Mouse (Mus musculus) hindbrain, embryonic 12.5 days (tissue): ENCODE measurements around the gene Samhd1. TPM values are rescaled to one million over a fixed set of nuclear protein-coding genes. Genes with fewer than 3 reads are reported as not detected.
A peak's percentile ranks its signal among the peaks of the same experiment; 100 is the strongest.

Experiments
- ATAC-seq: fragments of 200-750 bp; cut with Nextera tagmentation; 2 replicates; pipeline ENCODE4 v1.8.0; 2017; ENCODE audit warnings: moderate TSS enrichment; ENCODE audit not compliant: low FRiP score
- H3K27ac ChIP-seq: fragments of 300-500 bp; sonication (generic); 2 replicates; pipeline ENCODE4 v1.5.1; 2016; ENCODE audit warnings: mild to moderate bottlenecking
- H3K27me3 ChIP-seq: fragments of 300-500 bp; sonication (generic); 2 replicates; pipeline ENCODE4 v1.6.1; 2016; ENCODE audit warnings: mild to moderate bottlenecking
- H3K36me3 ChIP-seq: fragments of 300-500 bp; sonication (generic); 2 replicates; pipeline ENCODE4 v1.6.1; 2016; ENCODE audit warnings: mild to moderate bottlenecking
- H3K4me1 ChIP-seq: fragments of 300-500 bp; sonication (generic); 2 replicates; pipeline ENCODE4 v1.6.1; 2016
- H3K4me2 ChIP-seq: fragments of 300-500 bp; sonication (generic); replicated peaks from 2 replicates; pipeline ENCODE4 v1.6.1; 2016; ENCODE audit warnings: mild to moderate bottlenecking
- H3K4me3 ChIP-seq: fragments of 300-500 bp; sonication (generic); 2 replicates; pipeline ENCODE4 v1.5.1; 2016; ENCODE audit warnings: mild to moderate bottlenecking
- H3K9ac ChIP-seq: fragments of 300-500 bp; sonication (generic); 2 replicates; pipeline ENCODE4 v1.6.1; 2016; ENCODE audit warnings: mild to moderate bottlenecking, moderate library complexity
- H3K9me3 ChIP-seq: fragments of 300-500 bp; sonication (generic); replicated peaks from 2 replicates; pipeline ENCODE4 v1.6.1; 2016; ENCODE audit warnings: mild to moderate bottlenecking
- WGBS: fragments of 180-500 bp; shearing (Covaris S2); methylation state at CpG from one replicate; pipeline ENCODE4 v1.1.7; 2016; 5-methylcytosine and 5-hydroxymethylcytosine counted together
- polyA plus RNA-seq: library from polyadenylated mRNA; unstranded; fragments of >200 nt; fragmentation: Nextera tagmentation; extraction: Ambion mirVana; gene quantifications from 2 replicates; pipeline ENCODE4 v1.2.1, GENCODE M21; 2016

Gene Samhd1
- polyA plus RNA-seq, 1 experiment from 2014 or later = 17.2 TPM

- no peak overlapping the region for H3K9ac ChIP-seq
- 84% methylated on average over 14 of the region's 14 CpGs for WGBS
- H3K36me3 ChIP-seq = peaks cover 2% of the 10 kb centered on the region
- peaks cover 68% of the 10 kb centered on the region for H3K4me1 ChIP-seq
- H3K9me3 ChIP-seq = no peaks in the 10 kb centered on the region
- no peak overlapping the region for H3K4me2 ChIP-seq
- no peak for ATAC-seq
- H3K27ac ChIP-seq = 0 out of 2 replicates have a peak overlapping the region, but pooled peaks have one; percentile 19
- no peaks in the 10 kb centered on the region for H3K27me3 ChIP-seq
- H3K4me3 ChIP-seq = no peak overlapping the region
These were observed 69.8 kb downstream of the Samhd1 start for GRCm38 (mm10) chr2:157064978-157065878.

- Histone ChIP-seq H3K4me1 (peaks cover 66% of the 10 kb centered on the region), H3K9me3 (no peaks in the 10 kb centered on the region), H3K9ac (peak overlapping the region; percentile 2; the same call in 1 of the 2 replicates), H3K27me3 (no peaks in the 10 kb centered on the region), H3K4me3 (no peak overlapping the region), H3K4me2 (no peak overlapping the region), H3K36me3 (peaks cover 13% of the 10 kb centered on the region), H3K27ac (peak overlapping the region; percentile 55; the same call in 1 of the 2 replicates)
- ATAC-seq = 0 out of 2 replicates have a peak, but pooled peaks have one; percentile 21
- 55% methylated on average over 7 of the region's 7 CpGs for WGBS
These were observed 70.9 kb downstream of the Samhd1 start for GRCm38 (mm10) chr2:157064136-157064535.

- WGBS = 72% methylated on average over 4 of the region's 4 CpGs
- H3K9me3 ChIP-seq = no peaks in the 10 kb centered on the region
- H3K36me3 ChIP-seq = peaks cover 14% of the 10 kb centered on the region
- H3K4me2 ChIP-seq = no peak overlapping the region
- peak overlapping the region; percentile 13 for H3K27ac ChIP-seq
- no peak for ATAC-seq
- H3K4me1 ChIP-seq = peaks cover 68% of the 10 kb centered on the region
- H3K4me3 ChIP-seq = no peak overlapping the region
- no peak overlapping the region for H3K9ac ChIP-seq
- no peaks in the 10 kb centered on the region for H3K27me3 ChIP-seq
These were observed 71.8 kb downstream of the Samhd1 start for GRCm38 (mm10) chr2:157063241-157063700.

- peaks cover 62% of the 10 kb centered on the region for H3K4me1 ChIP-seq
- H3K27me3 ChIP-seq = no peaks in the 10 kb centered on the region
- H3K9me3 ChIP-seq = no peaks in the 10 kb centered on the region
- no peak overlapping the region for H3K4me2 ChIP-seq
- WGBS = 91% methylated on average over 11 of the region's 11 CpGs
- peaks cover 31% of the 10 kb centered on the region for H3K36me3 ChIP-seq
- no peak for ATAC-seq
- no peak overlapping the region for H3K4me3 ChIP-seq
- H3K27ac ChIP-seq = no peak overlapping the region
- H3K9ac ChIP-seq = no peak overlapping the region
These were observed 74.3 kb downstream of the Samhd1 start for GRCm38 (mm10) chr2:157060557-157061305.

GRCm38 (mm10) chr2:157060037-157060436, 75.0 kb downstream of the Samhd1 start:
- no peak for ATAC-seq
- peaks cover 57% of the 10 kb centered on the region for H3K4me1 ChIP-seq
- WGBS = 94% methylated on average over 14 of the region's 14 CpGs

GRCm38 (mm10) chr2:157059166-157059565, 75.9 kb downstream of the Samhd1 start:
- WGBS = 61% methylated on average over 8 of the region's 8 CpGs
- H3K4me3 ChIP-seq = no peak overlapping the region
- H3K27me3 ChIP-seq = no peaks in the 10 kb centered on the region
- peak; percentile 12; the same call in 1 of the 2 replicates for ATAC-seq
- no peaks in the 10 kb centered on the region for H3K9me3 ChIP-seq
- H3K27ac ChIP-seq = peak overlapping the region; percentile 87
- peak overlapping the region; percentile 42; the same call in 1 of the 2 replicates for H3K4me2 ChIP-seq
- peaks cover 51% of the 10 kb centered on the region for H3K4me1 ChIP-seq
- H3K9ac ChIP-seq = peak overlapping the region; percentile 41
- peaks cover 40% of the 10 kb centered on the region for H3K36me3 ChIP-seq

More at GRCm38 (mm10) chr2:157060037-157060436, 75.0 kb downstream of the Samhd1 start:
- H3K36me3 ChIP-seq = peaks cover 32% of the 10 kb centered on the region
- H3K4me3 ChIP-seq = no peak overlapping the region
- no peaks in the 10 kb centered on the region for H3K9me3 ChIP-seq
- H3K27me3 ChIP-seq = no peaks in the 10 kb centered on the region
- H3K9ac ChIP-seq = no peak overlapping the region
- H3K4me2 ChIP-seq = no peak overlapping the region
- no peak overlapping the region for H3K27ac ChIP-seq

GRCm38 (mm10) chr2:157058342-157058998, 76.6 kb downstream of the Samhd1 start:
- 15% methylated on average over 14 of the region's 18 CpGs for WGBS

GRCm38 (mm10) chr2:157057758-157058157, 77.3 kb downstream of the Samhd1 start:
- Histone ChIP-seq H3K9me3 (no peaks in the 10 kb centered on the region), H3K36me3 (peaks cover 53% of the 10 kb centered on the region), H3K4me3 (no peak overlapping the region), H3K4me2 (no peak overlapping the region), H3K27ac (0 out of 2 replicates have a peak overlapping the region, but pooled peaks have one; percentile 18), H3K27me3 (no peaks in the 10 kb centered on the region), H3K4me1 (peaks cover 37% of the 10 kb centered on the region), H3K9ac (no peak overlapping the region)
- no peak for ATAC-seq
- WGBS = 85% methylated on average over 4 of the region's 4 CpGs

More at GRCm38 (mm10) chr2:157058342-157058998, 76.6 kb downstream of the Samhd1 start:
- Histone ChIP-seq H3K4me3 (peak overlapping the region; percentile 7; the same call in 1 of the 2 replicates), H3K9me3 (no peaks in the 10 kb centered on the region), H3K27ac (peak overlapping the region; percentile 87), H3K4me2 (peak overlapping the region; percentile 42), H3K4me1 (peaks cover 44% of the 10 kb centered on the region), H3K36me3 (peaks cover 45% of the 10 kb centered on the region), H3K27me3 (no peaks in the 10 kb centered on the region), H3K9ac (peak overlapping the region; percentile 33)
- peak; percentile 87 for ATAC-seq

- H3K27ac ChIP-seq = no peak overlapping the region
- H3K4me3 ChIP-seq = no peak overlapping the region
- H3K36me3 ChIP-seq = peaks cover 58% of the 10 kb centered on the region
- H3K9me3 ChIP-seq = no peaks in the 10 kb centered on the region
- H3K4me2 ChIP-seq = no peak overlapping the region
- WGBS = 91% methylated on average over 3 of the region's 3 CpGs
- H3K9ac ChIP-seq = no peak overlapping the region
- ATAC-seq = no peak
- H3K4me1 ChIP-seq = peaks cover 33% of the 10 kb centered on the region
- H3K27me3 ChIP-seq = no peaks in the 10 kb centered on the region
These were observed 77.9 kb downstream of the Samhd1 start for GRCm38 (mm10) chr2:157057186-157057585.

GRCm38 (mm10) chr2:157055721-157056120, 79.3 kb downstream of the Samhd1 start:
- no peak for ATAC-seq
- Histone ChIP-seq H3K36me3 (peaks cover 71% of the 10 kb centered on the region), H3K9me3 (no peaks in the 10 kb centered on the region), H3K4me3 (no peak overlapping the region), H3K4me1 (peaks cover 42% of the 10 kb centered on the region), H3K27me3 (no peaks in the 10 kb centered on the region), H3K27ac (no peak overlapping the region), H3K9ac (no peak overlapping the region), H3K4me2 (no peak overlapping the region)
- WGBS = 91% methylated on average over 6 of the region's 6 CpGs

GRCm38 (mm10) chr2:157054816-157055215, 80.2 kb downstream of the Samhd1 start:
- no peak for ATAC-seq
- Histone ChIP-seq H3K4me2 (no peak overlapping the region), H3K4me1 (peaks cover 48% of the 10 kb centered on the region), H3K9me3 (no peaks in the 10 kb centered on the region), H3K27me3 (no peaks in the 10 kb centered on the region), H3K9ac (no peak overlapping the region), H3K4me3 (no peak overlapping the region), H3K27ac (0 out of 2 replicates have a peak overlapping the region, but pooled peaks have one; percentile 5), H3K36me3 (peaks cover 66% of the 10 kb centered on the region)
- WGBS = 80% methylated on average over 5 of the region's 5 CpGs
